Mouse (Mus musculus) B cell, adult 67 days (primary cell): ENCODE measurements around the gene Ankrd40. TPM values are rescaled to one million over a fixed set of nuclear protein-coding genes. Genes with fewer than 3 reads are reported as not detected.

Experiments
- total RNA-seq, 2 experiments: library from RNA; stranded (reverse); gene quantifications; 4 replicates each; pipeline ENCODE4 v1.2.4; 2023

The Ankrd40 gene
- total RNA-seq = 10 to 100 TPM; 59.0 to 64.9 TPM

DNA sequence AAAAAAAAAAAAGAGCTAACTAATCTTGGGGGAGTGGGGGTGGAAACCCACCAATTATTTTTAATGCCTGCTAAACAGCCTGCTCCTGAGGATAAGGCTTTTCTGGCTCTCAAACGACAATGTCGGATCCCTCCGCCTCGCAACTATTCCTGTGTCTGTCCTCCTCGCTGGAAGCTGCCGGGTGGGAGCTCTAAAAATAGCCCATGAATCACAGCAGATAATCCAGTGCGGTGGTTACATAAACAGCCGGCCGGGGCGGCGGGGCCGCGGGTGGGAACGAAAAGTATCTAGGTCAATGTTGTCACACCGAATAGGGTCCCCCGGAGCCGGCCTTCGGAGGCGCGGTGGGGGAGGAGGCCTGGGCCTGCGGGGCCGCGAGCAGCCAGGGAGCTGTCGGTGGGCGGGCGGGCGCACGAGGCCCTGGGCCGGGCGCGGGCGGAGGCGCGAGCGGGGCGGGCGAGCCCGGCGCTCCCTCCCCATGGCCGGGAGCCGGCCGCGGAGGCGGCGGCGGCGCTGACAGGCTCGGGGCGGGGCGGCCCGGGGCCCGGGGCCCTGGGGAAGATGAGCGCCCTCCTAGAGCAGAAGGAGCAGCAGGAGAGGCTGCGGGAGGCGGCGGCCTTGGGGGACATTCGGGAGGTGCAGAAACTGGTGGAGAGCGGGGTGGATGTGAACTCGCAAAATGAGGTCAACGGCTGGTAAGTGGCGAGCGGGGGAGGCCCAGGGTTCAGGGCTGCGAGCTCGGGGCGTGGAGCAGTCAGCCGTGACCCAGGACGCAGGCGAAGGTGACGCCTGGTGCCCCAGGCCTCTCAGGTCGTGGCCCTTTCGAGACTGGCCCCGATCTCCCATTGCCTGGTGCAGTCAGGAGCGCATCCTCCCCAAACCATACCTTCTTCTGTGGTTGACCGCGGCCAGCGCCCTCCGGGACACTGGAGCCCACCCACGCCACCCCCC, at the start of gene Ankrd40:
Gene Ankrd40 (plus strand): TSS at position 309 of the 951 bp plus-strand sequence.

GRCm38 (mm10) chr11:94281199-94282181, 46.3 kb upstream of the Ankrd40 start, which contains the start of gene Gm21885:
TSS of gene Gm21885 (plus strand) at chr11:94281873.

DNA sequence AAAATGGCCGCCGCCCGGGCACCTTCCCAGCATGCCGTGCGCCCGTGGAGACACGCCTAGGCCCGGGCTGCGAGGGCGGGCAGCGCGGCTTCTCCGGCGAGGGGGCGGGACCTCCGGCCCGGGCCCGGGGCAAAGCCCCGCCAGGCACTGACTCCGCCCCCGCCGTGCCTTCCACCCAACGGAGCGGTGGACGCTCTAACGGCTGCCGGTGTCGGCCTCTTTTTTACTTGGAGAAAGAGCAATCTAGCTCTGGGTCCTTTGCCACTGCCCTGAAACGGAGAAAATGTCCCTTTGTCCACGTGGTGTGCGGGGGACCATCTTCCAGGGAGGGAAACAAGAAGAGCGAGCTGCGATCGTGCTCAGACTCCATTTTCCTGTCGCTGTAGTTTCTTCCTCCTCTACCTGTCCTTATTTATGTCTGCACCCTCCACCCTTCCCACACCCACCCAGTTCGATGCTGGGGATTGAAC, 5.8 kb upstream of the Ankrd40 start, which contains the start of gene Luc7l3:
Gene Luc7l3 (minus strand): TSS at position 58 of the 470 bp plus-strand sequence.

Other genes starting within 250 kb of the Ankrd40 start
- gene Tob1, start 116.5 kb upstream of the Ankrd40 start, total RNA-seq = 10 to 100 TPM; 28.9 to 35.3 TPM
- gene Wfikkn2, start 82.0 kb upstream of the Ankrd40 start, total RNA-seq = not detected
- not detected for gene Gm21885, start 46.1 kb upstream of the Ankrd40 start, total RNA-seq
- 100 to 1,000 TPM; 101 to 104 TPM for gene Luc7l3, start 6.0 kb upstream of the Ankrd40 start, total RNA-seq
- under 1 TPM; 0.62 to 0.96 TPM for gene Abcc3, start 65.0 kb downstream of the Ankrd40 start, total RNA-seq
- not detected for gene Cacna1g, start 146.2 kb downstream of the Ankrd40 start, total RNA-seq
- gene Spata20, start 158.2 kb downstream of the Ankrd40 start, total RNA-seq = not detected
- gene Epn3, start 172.0 kb downstream of the Ankrd40 start, total RNA-seq = not detected
- gene Mycbpap, start 193.7 kb downstream of the Ankrd40 start, total RNA-seq = 1 to 10 TPM in 1 of 2 experiments, not detected in 1; 1.0 TPM
- gene Rsad1, start 221.3 kb downstream of the Ankrd40 start, total RNA-seq = 1 to 10 TPM; 7.9 to 9.0 TPM
- not detected for gene Chad, start 237.0 kb downstream of the Ankrd40 start, total RNA-seq